Mouse (Mus musculus): Measurements from ENCODE around the gene Thyn1.

DNA sequence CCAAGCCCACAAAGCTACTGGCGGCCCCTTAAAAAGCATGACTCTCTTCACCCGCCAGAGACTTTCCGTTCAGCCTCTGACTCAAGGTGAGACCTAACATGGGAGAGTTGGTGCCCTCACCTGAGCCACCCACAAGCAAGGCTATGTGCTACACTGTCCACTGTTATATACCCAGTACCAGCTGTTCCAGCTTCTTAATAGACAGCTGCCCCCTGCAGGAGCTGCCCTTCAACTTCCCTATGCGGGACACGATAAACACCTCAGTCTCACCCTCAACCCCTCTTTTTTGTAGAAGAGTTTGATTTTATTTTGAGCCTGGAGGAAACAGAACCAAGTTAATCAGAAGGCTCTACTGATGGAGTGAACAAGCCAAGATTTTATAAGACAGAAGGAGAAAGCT is 7.4 kb downstream of the Thyn1 start:
- TF ChIP-seq POLR2A (IDR thresholded peaks at IDR 0.05; ENCODE audit: control insufficient read depth, extremely low read depth, insufficient read depth, low read length, poor library complexity) (no peak), CTCF (IDR thresholded peaks at IDR 0.05; ENCODE audit: borderline replicate concordance, control insufficient read depth, extremely low read depth, insufficient read depth, low read length, poor library complexity) (no peak)

All from thymus, adult 2 months (tissue).